Mouse (Mus musculus): Measurements from ENCODE around the gene Fat1. TPM values are rescaled to one million over a fixed set of nuclear protein-coding genes. Genes with fewer than 3 reads are reported as not detected.

Fat1 gene
- polyA plus RNA-seq, 1 experiment: 2.0 TPM

- Histone ChIP-seq H3K4me1 (ENCODE audit: control insufficient read depth, insufficient read depth, insufficient read length) (no peaks in the 10 kb centered on the region), H3K27me3 (ENCODE audit: control insufficient read depth, insufficient read depth, low read length) (no peaks in the 10 kb centered on the region), H3K27ac (ENCODE audit: insufficient read depth, low read length) (no peak overlapping the region), H3K4me3 (ENCODE audit: extremely low read depth, insufficient read depth, insufficient read length) (no peak overlapping the region), H3K36me3 (ENCODE audit: control insufficient read depth, insufficient read depth, low read length) (no peaks in the 10 kb centered on the region)
- TF ChIP-seq CTCF (IDR thresholded peaks at IDR 0.05; ENCODE audit: extremely low read depth, insufficient read depth, insufficient read length, insufficient replicate concordance): no peak
- TF ChIP-seq POLR2A (IDR thresholded peaks at IDR 0.05; ENCODE audit: low read depth, low read length): no peak
- 81% methylated on average over 8 of the region's 8 CpGs for WGBS
- DNase-seq (ENCODE audit: low read depth in 1 of 2, low spot score in 2 of 2): no peak
These were observed 115.2 kb downstream of the Fat1 start for GRCm38 (mm10) chr8:45050451-45050850.

DNA sequence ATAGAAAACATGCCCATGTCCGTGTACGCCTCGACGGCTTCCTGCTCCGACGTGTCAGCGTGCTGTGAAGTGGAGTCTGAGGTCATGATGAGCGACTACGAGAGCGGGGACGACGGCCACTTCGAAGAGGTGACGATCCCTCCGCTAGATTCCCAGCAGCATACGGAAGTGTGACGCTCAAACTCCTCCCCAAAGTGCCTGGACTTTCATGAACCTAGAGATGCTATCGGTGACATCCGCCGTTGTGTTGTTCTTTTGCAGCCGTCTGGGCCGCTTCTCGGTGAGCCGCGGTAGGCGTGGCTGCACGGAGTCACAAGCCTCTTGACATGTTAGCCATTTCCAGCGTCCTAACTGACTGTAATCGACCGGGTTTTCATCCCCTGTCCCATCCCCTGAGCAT lies 116.0 kb downstream of the Fat1 start:
- WGBS: 94% methylated on average over 30 of the region's 30 CpGs
- H3K27me3 ChIP-seq (ENCODE audit: control insufficient read depth, insufficient read depth, low read length): no peaks in the 10 kb centered on the region
- no peak for DNase-seq (ENCODE audit: low read depth in 1 of 2, low spot score in 2 of 2)
- H3K36me3 ChIP-seq (ENCODE audit: control insufficient read depth, insufficient read depth, low read length): no peaks in the 10 kb centered on the region
- no peak overlapping the region for H3K4me3 ChIP-seq (ENCODE audit: extremely low read depth, insufficient read depth, insufficient read length)
- no peak overlapping the region for H3K27ac ChIP-seq (ENCODE audit: insufficient read depth, low read length)
- H3K4me1 ChIP-seq (ENCODE audit: control insufficient read depth, insufficient read depth, insufficient read length): no peaks in the 10 kb centered on the region
- TF ChIP-seq POLR2A (IDR thresholded peaks at IDR 0.05; ENCODE audit: low read depth, low read length): no peak
- no peak for TF ChIP-seq CTCF (IDR thresholded peaks at IDR 0.05; ENCODE audit: extremely low read depth, insufficient read depth, insufficient read length, insufficient replicate concordance)

DNA sequence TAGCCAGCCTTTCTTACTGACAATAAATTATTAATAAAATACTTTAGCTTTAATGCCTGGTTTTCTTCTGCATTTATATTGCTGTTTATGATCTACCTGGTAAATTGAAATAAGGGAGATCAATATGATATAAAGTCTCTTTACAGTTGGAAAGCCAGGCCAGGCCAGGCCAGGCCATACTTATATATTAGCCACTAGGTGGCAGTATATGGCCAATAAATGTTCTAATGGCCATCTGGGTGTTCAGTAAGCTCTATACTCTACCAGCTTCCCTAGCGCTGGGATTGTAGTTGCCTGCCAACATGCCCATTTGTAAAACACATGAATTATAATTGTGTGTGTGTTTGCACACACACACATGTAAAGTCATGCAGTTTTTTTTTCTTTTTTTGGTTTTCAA lies 117.0 kb downstream of the Fat1 start:
- WGBS: 70% methylated on average over 1 of the region's 1 CpGs
- no peak for DNase-seq (ENCODE audit: low read depth in 1 of 2, low spot score in 2 of 2)
- H3K27ac ChIP-seq (ENCODE audit: insufficient read depth, low read length): no peak overlapping the region
- H3K4me1 ChIP-seq (ENCODE audit: control insufficient read depth, insufficient read depth, insufficient read length): no peaks in the 10 kb centered on the region
- no peak for TF ChIP-seq CTCF (IDR thresholded peaks at IDR 0.05; ENCODE audit: extremely low read depth, insufficient read depth, insufficient read length, insufficient replicate concordance)
- TF ChIP-seq POLR2A (IDR thresholded peaks at IDR 0.05; ENCODE audit: low read depth, low read length): no peak
- H3K4me3 ChIP-seq (ENCODE audit: extremely low read depth, insufficient read depth, insufficient read length): no peak overlapping the region
- H3K27me3 ChIP-seq (ENCODE audit: control insufficient read depth, insufficient read depth, low read length): no peaks in the 10 kb centered on the region
- H3K36me3 ChIP-seq (ENCODE audit: control insufficient read depth, insufficient read depth, low read length): no peaks in the 10 kb centered on the region

- Histone ChIP-seq H3K4me1 (ENCODE audit: control insufficient read depth, insufficient read depth, insufficient read length) (no peaks in the 10 kb centered on the region), H3K36me3 (ENCODE audit: control insufficient read depth, insufficient read depth, low read length) (no peaks in the 10 kb centered on the region), H3K27ac (ENCODE audit: insufficient read depth, low read length) (no peak overlapping the region), H3K27me3 (ENCODE audit: control insufficient read depth, insufficient read depth, low read length) (no peaks in the 10 kb centered on the region), H3K4me3 (ENCODE audit: extremely low read depth, insufficient read depth, insufficient read length) (no peak overlapping the region)
- no peak for DNase-seq (ENCODE audit: low read depth in 1 of 2, low spot score in 2 of 2)
- TF ChIP-seq POLR2A (IDR thresholded peaks at IDR 0.05; ENCODE audit: low read depth, low read length): no peak
- TF ChIP-seq CTCF (IDR thresholded peaks at IDR 0.05; ENCODE audit: extremely low read depth, insufficient read depth, insufficient read length, insufficient replicate concordance): no peak
- 90% methylated on average over 9 of the region's 9 CpGs for WGBS
These were observed 117.4 kb downstream of the Fat1 start for GRCm38 (mm10) chr8:45052618-45053017.

DNA sequence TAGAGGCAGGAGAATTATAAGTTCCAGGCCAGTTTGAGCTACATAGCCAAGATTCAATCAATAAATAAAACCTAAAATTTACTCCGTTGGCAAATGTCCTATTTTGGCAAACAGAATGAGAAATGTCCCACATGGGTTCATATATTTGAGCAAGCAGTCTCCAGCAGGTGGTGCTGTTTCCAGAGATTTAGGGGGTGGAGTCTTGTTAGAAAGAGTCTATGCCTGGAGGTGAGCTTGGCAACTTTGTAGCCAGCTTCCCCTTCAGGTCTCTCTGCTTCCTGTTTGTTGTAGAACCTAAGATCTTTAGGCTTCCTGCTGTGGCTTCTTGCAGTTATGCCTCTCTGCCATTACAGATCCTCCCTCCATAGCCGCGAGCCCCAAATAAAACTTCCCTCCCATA lies 120.3 kb downstream of the Fat1 start:
- no peak for TF ChIP-seq POLR2A (IDR thresholded peaks at IDR 0.05; ENCODE audit: low read depth, low read length)
- 93% methylated on average over 3 of the region's 3 CpGs for WGBS
- Histone ChIP-seq H3K36me3 (ENCODE audit: control insufficient read depth, insufficient read depth, low read length) (no peaks in the 10 kb centered on the region), H3K27me3 (ENCODE audit: control insufficient read depth, insufficient read depth, low read length) (no peaks in the 10 kb centered on the region), H3K4me1 (ENCODE audit: control insufficient read depth, insufficient read depth, insufficient read length) (no peaks in the 10 kb centered on the region), H3K4me3 (ENCODE audit: extremely low read depth, insufficient read depth, insufficient read length) (no peak overlapping the region), H3K27ac (ENCODE audit: insufficient read depth, low read length) (no peak overlapping the region)
- no peak for DNase-seq (ENCODE audit: low read depth in 1 of 2, low spot score in 2 of 2)

DNA sequence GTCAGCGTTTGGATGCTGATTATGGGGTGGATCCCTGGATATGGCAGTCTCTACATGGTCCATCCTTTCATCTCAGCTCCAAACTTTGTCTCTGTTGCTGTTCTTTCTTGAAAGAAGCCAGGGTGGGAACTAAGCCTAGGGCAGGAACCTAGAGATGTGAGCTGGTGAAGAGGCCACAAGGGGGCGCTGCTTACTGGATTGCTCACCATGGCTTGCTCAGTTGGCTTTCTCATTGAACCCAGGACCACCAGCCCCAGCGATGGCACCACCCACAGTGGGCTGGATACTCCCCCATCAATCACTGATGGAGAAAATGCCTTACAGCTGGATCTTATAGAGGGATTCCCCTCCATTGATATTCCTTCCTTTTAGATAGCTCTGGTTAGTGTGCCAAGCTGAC lies 121.6 kb downstream of the Fat1 start:
- no peaks in the 10 kb centered on the region for H3K4me1 ChIP-seq (ENCODE audit: control insufficient read depth, insufficient read depth, insufficient read length)
- 33% methylated on average over 3 of the region's 3 CpGs for WGBS
- DNase-seq (ENCODE audit: low read depth in 1 of 2, low spot score in 2 of 2): no peak
- no peak overlapping the region for H3K4me3 ChIP-seq (ENCODE audit: extremely low read depth, insufficient read depth, insufficient read length)
- no peaks in the 10 kb centered on the region for H3K27me3 ChIP-seq (ENCODE audit: control insufficient read depth, insufficient read depth, low read length)
- no peaks in the 10 kb centered on the region for H3K36me3 ChIP-seq (ENCODE audit: control insufficient read depth, insufficient read depth, low read length)
- no peak overlapping the region for H3K27ac ChIP-seq (ENCODE audit: insufficient read depth, low read length)
- TF ChIP-seq CTCF (IDR thresholded peaks at IDR 0.05; ENCODE audit: extremely low read depth, insufficient read depth, insufficient read length, insufficient replicate concordance): no peak
- TF ChIP-seq POLR2A (IDR thresholded peaks at IDR 0.05; ENCODE audit: low read depth, low read length): no peak

GRCm38 (mm10) chr8:45060083-45060482 lies 124.8 kb downstream of the Fat1 start:
- Histone ChIP-seq H3K27ac (ENCODE audit: insufficient read depth, low read length) (no peak overlapping the region), H3K4me3 (ENCODE audit: extremely low read depth, insufficient read depth, insufficient read length) (no peak overlapping the region), H3K4me1 (ENCODE audit: control insufficient read depth, insufficient read depth, insufficient read length) (no peaks in the 10 kb centered on the region), H3K36me3 (ENCODE audit: control insufficient read depth, insufficient read depth, low read length) (no peaks in the 10 kb centered on the region), H3K27me3 (ENCODE audit: control insufficient read depth, insufficient read depth, low read length) (no peaks in the 10 kb centered on the region)
- whole genome bisulfite sequencing: 80% methylated on average over 2 of the region's 2 CpGs
- TF ChIP-seq CTCF (IDR thresholded peaks at IDR 0.05; ENCODE audit: extremely low read depth, insufficient read depth, insufficient read length, insufficient replicate concordance) (no peak), POLR2A (IDR thresholded peaks at IDR 0.05; ENCODE audit: low read depth, low read length) (no peak)
- no peak for DNase-seq (ENCODE audit: low read depth in 1 of 2, low spot score in 2 of 2)
